Mouse (Mus musculus) hematopoietic stem cell, adult 5-6 weeks (primary cell): ENCODE results near the gene Bpifa1. TPM values are rescaled to one million over a fixed set of nuclear protein-coding genes. Genes with fewer than 3 reads are reported as not detected.

Experiments used
- ATAC-seq, 2 experiments: fragments of 125-278 bp in 1 of 2; replicated peaks in 1 of 2; 2 replicates each; pipeline ENCODE4 v1.8.0; 2016 to 2017; ENCODE audit warnings: inconsistent platforms in 2 of 2, mild to moderate bottlenecking in 2 of 2, moderate number of reproducible peaks in 2 of 2, low read depth in 1 of 2, moderate TSS enrichment in 1 of 2; ENCODE audit not compliant: low FRiP score in 2 of 2, poor library complexity in 2 of 2, severe bottlenecking in 2 of 2, insufficient read depth in 1 of 2, low TSS enrichment in 1 of 2
- total RNA-seq: library from RNA; stranded (forward); fragments of 172-1452, 232-1000 nt; gene quantifications from 2 replicates; pipeline ENCODE4 v1.2.3, GENCODE M21; 2017

The Bpifa1 gene
- total RNA-seq, 1 experiment from 2014 or later, result not detected

GRCm38 (mm10) chr2:154192141-154192540, 49.5 kb downstream of the Bpifa1 start:
- ATAC-seq, result no peak

- ATAC-seq, result no peak
Observed at GRCm38 (mm10) chr2:154193071-154193470, 50.4 kb downstream of the Bpifa1 start.

- no peak for ATAC-seq
Observed at GRCm38 (mm10) chr2:154193994-154194504, 51.4 kb downstream of the Bpifa1 start.

GRCm38 (mm10) chr2:154197036-154197435, 54.4 kb downstream of the Bpifa1 start:
- no peak for ATAC-seq

Other genes with a start within 250 kb of the Bpifa1 start
- not detected in 2 replicates for gene Bpifb6, start 242.5 kb upstream of the Bpifa1 start, total RNA-seq
- gene Bpifb3, start 224.7 kb upstream of the Bpifa1 start, total RNA-seq, result not detected in 2 replicates
- not detected in 2 replicates for gene Bpifb4, start 204.7 kb upstream of the Bpifa1 start, total RNA-seq
- not detected in 2 replicates for gene Bpifa6, start 167.9 kb upstream of the Bpifa1 start, total RNA-seq
- gene Bpifa2, start 134.6 kb upstream of the Bpifa1 start, total RNA-seq, result not detected in 2 replicates
- not detected in 2 replicates for gene Bpifa3, start 12.5 kb upstream of the Bpifa1 start, total RNA-seq
- not detected in 2 replicates for gene Bpifa5, start 19.7 kb downstream of the Bpifa1 start, total RNA-seq
- gene Bpifb1, start 47.9 kb downstream of the Bpifa1 start, total RNA-seq, result not detected in 2 replicates
- gene Bpifb5, start 80.9 kb downstream of the Bpifa1 start, total RNA-seq, result 2.9 and 3.3 TPM in 2 replicates
- not detected in 2 replicates for gene Bpifb9a, start 115.0 kb downstream of the Bpifa1 start, total RNA-seq
- gene Bpifb9b, start 164.3 kb downstream of the Bpifa1 start, total RNA-seq, result not detected in 2 replicates
- 22.8 and 26.2 TPM in 2 replicates for gene Cdk5rap1, start 230.1 kb downstream of the Bpifa1 start, total RNA-seq